Mouse (Mus musculus) heart, embryonic 14.5 days (tissue): ENCODE results near the gene Txndc16. TPM values are rescaled to one million over a fixed set of nuclear protein-coding genes. Genes with fewer than 3 reads are reported as not detected.

Experiments used
- ATAC-seq: fragments of 200-750 bp; cut with Nextera tagmentation; 2 replicates; pipeline ENCODE4 v1.8.0; 2017; ENCODE audit warnings: low read depth, moderate TSS enrichment; ENCODE audit not compliant: insufficient number of reproducible peaks, insufficient read depth, low FRiP score
- H3K27ac ChIP-seq, 2 experiments: fragments of 200-500 bp in 1 of 2; fragments of 300-500 bp in 1 of 2; sonication (generic) in 1 of 2; replicated peaks in 1 of 2; 2 replicates each; pipeline ENCODE4 v1.5.1; 2012 to 2014; ENCODE audit warnings: low read depth in 2 of 2, low read length in 2 of 2, control low read depth in 1 of 2, mild to moderate bottlenecking in 1 of 2, mixed read lengths in 1 of 2; ENCODE audit not compliant: control insufficient read depth in 1 of 2, insufficient read depth in 1 of 2
- H3K27me3 ChIP-seq: fragments of 300-500 bp; sonication (generic); 2 replicates; pipeline ENCODE4 v1.6.1; 2014; ENCODE audit warnings: mild to moderate bottlenecking, low read length, control low read depth; ENCODE audit not compliant: control insufficient read depth, insufficient read depth
- H3K36me3 ChIP-seq: fragments of 300-500 bp; sonication (generic); 2 replicates; pipeline ENCODE4 v1.6.1; 2014; ENCODE audit warnings: mild to moderate bottlenecking, control low read depth, low read length, mixed read lengths; ENCODE audit not compliant: control insufficient read depth, insufficient read depth
- H3K4me1 ChIP-seq, 2 experiments: fragments of 200-500 bp in 1 of 2; fragments of 300-500 bp in 1 of 2; sonication (generic) in 1 of 2; 2 replicates each; pipeline ENCODE4 v1.6.1; 2012 to 2014; ENCODE audit warnings: low read length in 2 of 2, control low read depth in 1 of 2, mixed read lengths in 1 of 2; ENCODE audit not compliant: control insufficient read depth in 2 of 2, insufficient read depth in 2 of 2
- H3K4me2 ChIP-seq: fragments of 300-500 bp; sonication (generic); 2 replicates; pipeline ENCODE4 v1.6.1; 2014; ENCODE audit warnings: mild to moderate bottlenecking, low read length
- H3K4me3 ChIP-seq, 2 experiments: fragments of 200-500 bp in 1 of 2; fragments of 300-500 bp in 1 of 2; sonication (generic) in 1 of 2; 2 replicates each; pipeline ENCODE4 v1.5.1; 2012 to 2014; ENCODE audit warnings: low read length in 2 of 2, mild to moderate bottlenecking in 2 of 2, control low read depth in 1 of 2, low read depth in 1 of 2, moderate library complexity in 1 of 2; ENCODE audit not compliant: control insufficient read depth in 1 of 2, insufficient read depth in 1 of 2
- H3K9ac ChIP-seq: fragments of 300-500 bp; sonication (generic); 2 replicates; pipeline ENCODE4 v1.6.1; 2014; ENCODE audit warnings: mild to moderate bottlenecking, low read length
- H3K9me3 ChIP-seq: fragments of 300-500 bp; sonication (generic); 2 replicates; pipeline ENCODE4 v1.6.1; 2016; ENCODE audit warnings: low read length, control low read depth; ENCODE audit not compliant: control insufficient read depth
- WGBS: fragments of 180-500 bp; shearing (Covaris S2); extraction: QIAGEN DNeasy Blood & Tissue Kit; methylation state at CpG from one replicate; pipeline ENCODE4 v1.1.7; 2014; 5-methylcytosine and 5-hydroxymethylcytosine counted together
- polyA plus RNA-seq: library from polyadenylated mRNA; unstranded; fragments of >200 nt; fragmentation: Nextera tagmentation; extraction: Ambion mirVana; gene quantifications from 2 replicates; pipeline ENCODE4 v1.2.1, GENCODE M21; 2014

Txndc16 gene
- polyA plus RNA-seq, 1 experiment from 2014 or later = 17.7 TPM

DNA sequence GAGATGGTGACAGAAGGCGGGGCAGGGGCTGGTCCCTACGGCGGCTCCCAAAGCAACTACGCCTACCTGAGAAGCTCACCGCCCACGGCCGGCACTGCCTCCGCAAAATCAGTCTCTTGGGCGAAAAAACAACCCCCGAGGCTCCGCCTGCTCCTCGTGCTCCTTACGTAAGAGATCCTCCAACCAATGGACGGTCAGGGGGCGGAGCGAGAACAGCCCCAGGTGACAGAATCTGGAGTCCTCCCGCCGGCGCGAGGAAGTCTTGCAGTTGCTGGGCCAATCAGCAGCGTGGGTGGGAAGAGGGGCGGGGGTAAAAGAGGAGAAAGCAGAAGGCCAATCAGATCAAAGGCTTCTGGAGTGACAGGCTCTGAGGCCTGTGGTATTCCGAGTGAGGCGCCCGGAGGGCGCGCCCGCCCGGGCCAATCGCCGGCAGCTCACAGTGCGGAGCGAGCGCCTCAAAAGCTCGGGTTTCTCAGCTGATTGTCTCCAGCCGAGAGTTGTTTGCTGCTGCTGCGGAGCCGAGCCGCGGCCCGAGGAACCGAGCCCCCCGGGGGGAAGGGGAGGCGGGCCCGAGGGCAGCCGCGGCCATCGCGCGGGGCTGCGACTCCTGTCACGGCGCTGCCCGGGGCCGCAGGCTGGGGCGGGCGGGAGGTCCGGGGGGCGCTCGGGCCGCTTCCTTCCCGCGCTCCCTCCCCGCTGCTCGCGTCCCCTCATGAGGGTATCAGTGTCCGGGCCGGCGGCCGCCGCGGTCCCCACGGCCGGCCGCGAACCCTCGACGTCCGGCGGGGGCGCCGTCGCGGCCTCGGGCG lies 643 bp downstream of the Txndc16 start, which contains the start of gene Gpr137c:
Gene Gpr137c (plus strand): TSS at position 437 of the 809 bp plus-strand sequence.
- Histone ChIP-seq H3K27ac (peak within 1 kb of the TSS; percentile 89 to 96), H3K27me3 (no peaks in the 10 kb centered on the region), H3K4me3 (peak within 1 kb of the TSS; percentile 68 to 89), H3K4me1 (0 out of 4 replicates have a peak, but pooled peaks cover 0 to 5% of the 10 kb centered on the region in 2 experiments), H3K9ac (peak within 1 kb of the TSS; percentile 92), H3K36me3 (no peaks in the 10 kb centered on the region), H3K4me2 (peak within 1 kb of the TSS; percentile 95), H3K9me3 (no peaks in the 10 kb centered on the region)
- WGBS = under 1% methylated on average over 49 of the region's 86 CpGs
- ATAC-seq = peak; percentile 99

- no peaks in the 10 kb centered on the region for H3K27me3 ChIP-seq
- H3K4me2 ChIP-seq = no peak overlapping the region
- WGBS = 86% methylated on average over 4 of the region's 4 CpGs
- H3K36me3 ChIP-seq = 0 out of 2 replicates have a peak, but pooled peaks cover 3% of the 10 kb centered on the region
- H3K4me1 ChIP-seq = 0 out of 4 replicates have a peak, but pooled peaks cover 0 to 5% of the 10 kb centered on the region in 2 experiments
- no peak for ATAC-seq
- H3K4me3 ChIP-seq = no peak overlapping the region
- no peak overlapping the region for H3K9ac ChIP-seq
- no peak overlapping the region for H3K27ac ChIP-seq
- H3K9me3 ChIP-seq = no peaks in the 10 kb centered on the region
These were observed 2.4 kb downstream of the Txndc16 start for GRCm38 (mm10) chr14:45217693-45218092.

GRCm38 (mm10) chr14:45216711-45217340 lies 3.3 kb downstream of the Txndc16 start:
- Histone ChIP-seq H3K4me2 (no peak overlapping the region), H3K9ac (no peak overlapping the region), H3K4me1 (0 out of 4 replicates have a peak, but pooled peaks cover 0 to 5% of the 10 kb centered on the region in 2 experiments), H3K36me3 (0 out of 2 replicates have a peak, but pooled peaks cover 3% of the 10 kb centered on the region), H3K27me3 (no peaks in the 10 kb centered on the region), H3K4me3 (no peak overlapping the region), H3K9me3 (no peaks in the 10 kb centered on the region), H3K27ac (no peak overlapping the region)
- ATAC-seq = no peak
- WGBS = 94% methylated on average over 9 of the region's 9 CpGs

- Histone ChIP-seq H3K4me1 (no peaks in the 10 kb centered on the region), H3K27me3 (no peaks in the 10 kb centered on the region), H3K9ac (no peak overlapping the region), H3K4me3 (no peak overlapping the region), H3K9me3 (no peaks in the 10 kb centered on the region), H3K27ac (no peak overlapping the region), H3K4me2 (no peak overlapping the region), H3K36me3 (0 out of 2 replicates have a peak, but pooled peaks cover 13% of the 10 kb centered on the region)
- 76% methylated on average over 1 of the region's 1 CpGs for WGBS
- ATAC-seq = no peak
These were observed 8.7 kb downstream of the Txndc16 start for GRCm38 (mm10) chr14:45211431-45211830.

DNA sequence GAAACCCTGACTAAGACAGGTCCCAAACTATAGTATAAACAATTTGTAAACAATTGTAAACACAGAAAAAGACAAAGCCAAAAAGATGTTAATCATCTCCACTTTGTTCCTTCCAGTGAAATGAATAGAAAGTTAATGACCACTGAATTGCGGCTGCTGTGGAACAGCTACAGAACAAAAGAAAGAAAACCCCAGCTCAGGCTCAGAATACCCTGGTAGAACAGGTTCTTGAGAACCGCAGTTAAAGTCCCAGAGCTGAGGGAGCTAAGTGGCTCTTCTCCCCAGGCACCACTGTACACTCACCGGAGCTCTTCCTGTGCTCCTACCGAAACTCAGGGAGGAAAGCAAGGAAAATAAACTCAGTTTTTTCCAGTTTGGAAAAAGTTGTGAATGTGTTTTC lies 9.4 kb downstream of the Txndc16 start:
- no peaks in the 10 kb centered on the region for H3K9me3 ChIP-seq
- 75% methylated on average over 4 of the region's 4 CpGs for WGBS
- H3K4me1 ChIP-seq = no peaks in the 10 kb centered on the region
- H3K4me2 ChIP-seq = no peak overlapping the region
- H3K36me3 ChIP-seq = 0 out of 2 replicates have a peak, but pooled peaks cover 13% of the 10 kb centered on the region
- no peak overlapping the region for H3K4me3 ChIP-seq
- no peaks in the 10 kb centered on the region for H3K27me3 ChIP-seq
- no peak overlapping the region for H3K27ac ChIP-seq
- no peak for ATAC-seq
- H3K9ac ChIP-seq = no peak overlapping the region

DNA sequence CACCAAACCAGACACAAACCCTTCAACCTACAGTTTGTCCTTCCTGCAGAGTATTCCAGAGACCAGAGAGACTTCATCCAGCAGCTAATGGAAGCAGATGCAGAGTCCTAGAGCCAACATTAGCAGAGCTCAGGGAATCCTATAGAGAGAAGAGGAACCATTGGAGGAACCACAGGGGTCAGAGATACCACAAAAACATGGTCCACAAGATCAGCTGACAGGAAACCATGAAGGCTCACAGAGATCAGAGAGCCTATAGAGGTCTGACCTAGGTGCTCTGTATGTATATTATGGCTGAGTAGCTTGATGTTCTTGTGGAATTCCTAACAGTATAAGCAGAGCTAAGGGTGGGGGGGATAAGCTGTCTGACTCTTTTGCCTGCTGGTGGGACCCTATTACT lies 19.5 kb downstream of the Txndc16 start:
- Histone ChIP-seq H3K4me1 (no peaks in the 10 kb centered on the region), H3K4me2 (no peak overlapping the region), H3K9ac (no peak overlapping the region), H3K27me3 (no peaks in the 10 kb centered on the region), H3K27ac (no peak overlapping the region), H3K36me3 (peaks cover 17% of the 10 kb centered on the region; the same call in 1 of the 2 replicates), H3K9me3 (no peaks in the 10 kb centered on the region), H3K4me3 (no peak overlapping the region)
- ATAC-seq = no peak

GRCm38 (mm10) chr14:45190999-45191398 lies 29.1 kb downstream of the Txndc16 start:
- H3K4me2 ChIP-seq = no peak overlapping the region
- no peaks in the 10 kb centered on the region for H3K36me3 ChIP-seq
- WGBS = 79% methylated on average over 2 of the region's 2 CpGs
- no peak overlapping the region for H3K4me3 ChIP-seq
- no peak overlapping the region for H3K27ac ChIP-seq
- H3K4me1 ChIP-seq = no peaks in the 10 kb centered on the region
- H3K27me3 ChIP-seq = no peaks in the 10 kb centered on the region
- H3K9ac ChIP-seq = no peak overlapping the region
- 0 out of 2 replicates have a peak, but pooled peaks cover 3% of the 10 kb centered on the region for H3K9me3 ChIP-seq
- no peak for ATAC-seq
